Mouse (Mus musculus) megakaryocyte, embryonic 14.5 days (primary cell): Measurements from ENCODE around the gene Tas1r2.

Experiments
- FLI1 ChIP-seq: IDR thresholded peaks from 2 replicates; pipeline ENCODE4 v1.6.1; 2012; ENCODE audit warnings: low read length, inconsistent platforms, mixed read lengths
- GATA1 ChIP-seq: IDR thresholded peaks from 3 replicates; pipeline ENCODE4 v1.6.1; 2012; ENCODE audit warnings: mixed read lengths, low read length, inconsistent platforms, borderline replicate concordance

- TF ChIP-seq GATA1, result no peak
- TF ChIP-seq FLI1, result no peak
Observed at GRCm38 (mm10) chr4:139688058-139688457, 34.7 kb downstream of the Tas1r2 start.
